Mouse (Mus musculus): ENCODE results near the gene Gm12253. TPM values are rescaled to one million over a fixed set of nuclear protein-coding genes. Genes with fewer than 3 reads are reported as not detected.

Gm12253 gene
- polyA plus RNA-seq, 1 experiment from 2014 or later, result not detected

GRCm38 (mm10) chr11:58462170-58462569 lies 29.8 kb downstream of the Gm12253 start, which contains the start of gene Olfr30:
Olfr30 (minus strand) TSS chr11:58462270.
- H3K4me2 ChIP-seq (ENCODE audit: low read depth, low read length), result no peak within 1 kb of the TSS
- no peaks in the 10 kb centered on the region for H3K27me3 ChIP-seq (ENCODE audit: control insufficient read depth, insufficient read depth, low read length)
- no peaks in the 10 kb centered on the region for H3K4me1 ChIP-seq (ENCODE audit: control insufficient read depth, insufficient read depth, low read length)
- ATAC-seq (replicated peaks; ENCODE audit: extremely low read depth, insufficient read depth, low FRiP score), result no peak
- H3K9me3 ChIP-seq (replicated peaks; ENCODE audit: control insufficient read depth, low read length), result no peaks in the 10 kb centered on the region
- H3K27ac ChIP-seq (ENCODE audit: low read length), result no peak within 1 kb of the TSS
- no peak within 1 kb of the TSS for H3K9ac ChIP-seq (ENCODE audit: low read length)
- no peaks in the 10 kb centered on the region for H3K36me3 ChIP-seq (ENCODE audit: control insufficient read depth, insufficient read depth)
- H3K4me3 ChIP-seq (ENCODE audit: low read length), result no peak within 1 kb of the TSS

Other genes with a start within 250 kb of the Gm12253 start
- gene Igtp, start 233.0 kb upstream of the Gm12253 start, polyA plus RNA-seq (2015; fragmentation: Nextera tagmentation; extraction: Ambion mirVana), result 8.2 and 12.3 TPM in 2 replicates
- gene Irgm2, start 232.9 kb upstream of the Gm12253 start, polyA plus RNA-seq (2015; fragmentation: Nextera tagmentation; extraction: Ambion mirVana), result 4.2 and 6.4 TPM in 2 replicates
- 0.08 TPM in 1 of 2 replicates, not detected in the other for gene 4930438A08Rik, start 157.8 kb upstream of the Gm12253 start, polyA plus RNA-seq (2015; fragmentation: Nextera tagmentation; extraction: Ambion mirVana)
- gene Zfp692, start 125.5 kb upstream of the Gm12253 start, polyA plus RNA-seq (2015; fragmentation: Nextera tagmentation; extraction: Ambion mirVana), result 15.0 and 16.6 TPM in 2 replicates
- 38.8 and 40.5 TPM in 2 replicates for gene Zfp672, start 102.2 kb upstream of the Gm12253 start, polyA plus RNA-seq (2015; fragmentation: Nextera tagmentation; extraction: Ambion mirVana)
- 32.0 and 32.5 TPM in 2 replicates for gene Sh3bp5l, start 101.8 kb upstream of the Gm12253 start, polyA plus RNA-seq (2015; fragmentation: Nextera tagmentation; extraction: Ambion mirVana)
- 1.4 TPM in 1 of 2 replicates, not detected in the other for gene Lypd8, start 53.5 kb upstream of the Gm12253 start, polyA plus RNA-seq (2015; fragmentation: Nextera tagmentation; extraction: Ambion mirVana)
- gene 1810065E05Rik, start 11.4 kb upstream of the Gm12253 start, polyA plus RNA-seq (2015; fragmentation: Nextera tagmentation; extraction: Ambion mirVana), result not detected in 2 replicates
- gene Lypd9, start 20.4 kb downstream of the Gm12253 start, polyA plus RNA-seq (2015; fragmentation: Nextera tagmentation; extraction: Ambion mirVana), result not detected in 2 replicates
- gene Olfr30, start 29.7 kb downstream of the Gm12253 start, polyA plus RNA-seq (2015; fragmentation: Nextera tagmentation; extraction: Ambion mirVana), result not detected in 2 replicates
- gene Olfr332, start 60.0 kb downstream of the Gm12253 start, polyA plus RNA-seq (2015; fragmentation: Nextera tagmentation; extraction: Ambion mirVana), result not detected in 2 replicates
- gene Olfr331, start 70.0 kb downstream of the Gm12253 start, polyA plus RNA-seq (2015; fragmentation: Nextera tagmentation; extraction: Ambion mirVana), result not detected in 2 replicates
- not detected in 2 replicates for gene Olfr330, start 102.3 kb downstream of the Gm12253 start, polyA plus RNA-seq (2015; fragmentation: Nextera tagmentation; extraction: Ambion mirVana)
- gene Olfr329-ps, start 113.9 kb downstream of the Gm12253 start, polyA plus RNA-seq (2015; fragmentation: Nextera tagmentation; extraction: Ambion mirVana), result not detected in 2 replicates
- not detected in 2 replicates for gene Olfr328, start 123.1 kb downstream of the Gm12253 start, polyA plus RNA-seq (2015; fragmentation: Nextera tagmentation; extraction: Ambion mirVana)
- 0.07 and 0.11 TPM in 2 replicates for gene Olfr224, start 138.0 kb downstream of the Gm12253 start, polyA plus RNA-seq (2015; fragmentation: Nextera tagmentation; extraction: Ambion mirVana)
- gene Olfr325, start 145.2 kb downstream of the Gm12253 start, polyA plus RNA-seq (2015; fragmentation: Nextera tagmentation; extraction: Ambion mirVana), result not detected in 2 replicates
- not detected in 2 replicates for gene Olfr324, start 162.6 kb downstream of the Gm12253 start, polyA plus RNA-seq (2015; fragmentation: Nextera tagmentation; extraction: Ambion mirVana)
- gene 2210407C18Rik, start 183.5 kb downstream of the Gm12253 start, polyA plus RNA-seq (2015; fragmentation: Nextera tagmentation; extraction: Ambion mirVana), result not detected in 2 replicates
- gene Olfr323, start 197.9 kb downstream of the Gm12253 start, polyA plus RNA-seq (2015; fragmentation: Nextera tagmentation; extraction: Ambion mirVana), result not detected in 2 replicates
- gene Trim58, start 207.9 kb downstream of the Gm12253 start, polyA plus RNA-seq (2015; fragmentation: Nextera tagmentation; extraction: Ambion mirVana), result 0.07 TPM in 1 of 2 replicates, not detected in the other
- gene Olfr322, start 226.2 kb downstream of the Gm12253 start, polyA plus RNA-seq (2015; fragmentation: Nextera tagmentation; extraction: Ambion mirVana), result not detected in 2 replicates
- gene Olfr320, start 248.5 kb downstream of the Gm12253 start, polyA plus RNA-seq (2015; fragmentation: Nextera tagmentation; extraction: Ambion mirVana), result not detected in 2 replicates

Measured in heart, embryonic 16.5 days (tissue).